Mouse (Mus musculus): Measurements from ENCODE around the gene Etv2. TPM values are rescaled to one million over a fixed set of nuclear protein-coding genes. Genes with fewer than 3 reads are reported as not detected.

The Etv2 gene
- total RNA-seq (2017) = not detected in 2 replicates

- no peak for ATAC-seq (ENCODE audit: extremely low read depth, insufficient number of reproducible peaks, low FRiP score, poor library complexity, severe bottlenecking)
These were observed at the start of gene Etv2 for GRCm38 (mm10) chr7:30635752-30636151. TSS of gene Etv2 (minus strand) at chr7:30635852.

DNA sequence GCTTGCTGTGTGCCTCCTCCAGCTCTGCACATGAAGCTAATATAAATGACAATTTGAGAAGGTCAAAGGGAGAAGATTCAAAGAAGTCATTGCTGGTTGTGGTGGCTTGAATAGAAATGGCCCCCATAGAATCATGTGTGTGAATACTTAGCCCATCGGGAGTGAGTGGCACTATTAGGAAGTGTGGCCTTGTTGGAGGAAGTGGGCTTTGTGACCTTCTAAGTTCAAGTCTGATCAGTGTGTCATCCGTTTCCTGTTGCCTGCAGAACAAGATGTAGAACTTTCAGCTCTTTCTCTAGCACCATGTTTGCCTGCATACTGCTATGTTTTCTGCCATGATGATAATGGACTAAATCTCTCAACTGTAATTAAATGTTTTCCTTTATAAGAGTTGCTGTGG is 47.8 kb upstream of the Etv2 start:
- ATAC-seq (ENCODE audit: extremely low read depth, insufficient number of reproducible peaks, low FRiP score, poor library complexity, severe bottlenecking) = no peak

GRCm38 (mm10) chr7:30681897-30682296 is 46.2 kb upstream of the Etv2 start:
- ATAC-seq (ENCODE audit: extremely low read depth, insufficient number of reproducible peaks, low FRiP score, poor library complexity, severe bottlenecking) = no peak

GRCm38 (mm10) chr7:30678263-30678975 is 42.8 kb upstream of the Etv2 start:
- ATAC-seq (ENCODE audit: extremely low read depth, insufficient number of reproducible peaks, low FRiP score, poor library complexity, severe bottlenecking) = no peak

GRCm38 (mm10) chr7:30671480-30671879 is 35.8 kb upstream of the Etv2 start, which contains the start of gene Pmis2:
TSS of gene Pmis2 (minus strand) at chr7:30671605.
- ATAC-seq (ENCODE audit: extremely low read depth, insufficient number of reproducible peaks, low FRiP score, poor library complexity, severe bottlenecking) = no peak

- peak; percentile 56; the same call in 1 of the 2 replicates for ATAC-seq (ENCODE audit: extremely low read depth, insufficient number of reproducible peaks, low FRiP score, poor library complexity, severe bottlenecking)
These were observed 33.6 kb upstream of the Etv2 start for GRCm38 (mm10) chr7:30669229-30669628.

GRCm38 (mm10) chr7:30665321-30665720 is 29.7 kb upstream of the Etv2 start:
- ATAC-seq (ENCODE audit: extremely low read depth, insufficient number of reproducible peaks, low FRiP score, poor library complexity, severe bottlenecking) = no peak

- peak; percentile 97 for ATAC-seq (ENCODE audit: extremely low read depth, insufficient number of reproducible peaks, low FRiP score, poor library complexity, severe bottlenecking)
These were observed 29.0 kb upstream of the Etv2 start, which contains the start of gene Haus5 for GRCm38 (mm10) chr7:30664529-30665200. TSS of gene Haus5 (minus strand) at chr7:30664994.

DNA sequence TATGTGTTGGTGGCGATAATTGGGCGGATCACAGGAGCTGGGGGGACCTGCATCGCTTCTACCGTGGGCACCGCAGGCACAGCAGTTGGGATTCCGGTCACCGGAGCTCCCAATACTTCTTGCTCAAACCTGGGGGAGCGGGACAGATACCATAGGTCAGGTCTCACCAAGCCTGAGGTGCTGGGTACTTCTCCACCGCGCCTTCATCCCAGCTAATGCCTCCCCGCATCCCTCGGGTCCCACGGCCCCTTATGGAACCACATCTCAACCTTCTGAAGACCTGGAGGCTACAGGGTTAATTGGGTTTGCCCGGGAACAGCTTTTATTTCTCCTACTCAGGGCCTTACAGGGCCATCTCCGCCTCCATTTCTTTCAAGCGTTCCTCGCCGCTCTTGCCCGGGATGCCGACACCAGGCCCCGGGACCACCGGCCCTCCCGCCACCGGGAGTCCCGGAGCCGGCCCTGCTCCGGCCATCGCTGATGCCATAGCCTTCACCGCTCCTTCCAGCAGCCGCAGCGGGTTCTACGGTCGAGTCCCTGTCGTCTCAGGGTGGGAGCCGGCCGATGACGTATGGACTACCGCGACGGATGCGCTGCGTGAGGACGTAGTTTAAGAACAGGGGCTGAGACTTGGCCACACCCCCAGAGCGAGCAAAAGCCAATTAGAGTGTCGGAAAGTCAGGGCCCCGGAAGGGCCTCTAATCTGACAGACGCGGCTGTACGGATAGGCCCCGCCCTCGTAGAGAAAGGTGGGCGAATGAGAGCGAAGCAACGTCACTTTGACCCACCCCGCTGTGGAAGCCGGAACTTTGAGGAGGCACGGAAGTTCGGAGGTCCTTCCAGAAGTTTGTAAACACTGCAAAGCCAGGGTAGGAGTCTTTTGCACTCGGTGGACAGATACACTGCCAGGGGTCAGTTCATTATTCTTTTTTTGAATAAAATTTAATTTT is 14.2 kb upstream of the Etv2 start, which contains the start of gene Rbm42:
Rbm42 (minus strand) TSS at position 727 of the 950 bp plus-strand sequence.
- ATAC-seq (ENCODE audit: extremely low read depth, insufficient number of reproducible peaks, low FRiP score, poor library complexity, severe bottlenecking) = peak; percentile 99

DNA sequence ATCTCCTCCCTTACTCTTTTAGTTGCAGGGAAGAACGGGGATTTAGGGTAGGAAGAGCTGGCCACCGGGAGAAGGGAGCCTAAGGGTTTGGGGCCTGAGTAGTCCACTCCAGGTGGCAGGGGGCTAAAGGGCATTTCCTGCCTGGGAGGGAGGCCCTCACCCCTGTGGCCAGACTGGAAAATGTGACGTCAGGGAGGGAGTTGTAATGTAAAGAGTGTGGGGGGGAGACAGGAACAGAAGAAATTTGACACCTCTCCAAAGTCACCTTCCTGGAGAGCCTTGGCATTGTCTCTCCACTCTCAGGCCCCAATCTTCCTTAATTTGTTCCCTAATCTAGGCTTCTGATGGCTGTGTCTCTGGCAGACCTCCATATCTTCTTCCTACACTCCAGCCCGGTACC is 3.4 kb upstream of the Etv2 start:
- ATAC-seq (ENCODE audit: extremely low read depth, insufficient number of reproducible peaks, low FRiP score, poor library complexity, severe bottlenecking) = no peak

DNA sequence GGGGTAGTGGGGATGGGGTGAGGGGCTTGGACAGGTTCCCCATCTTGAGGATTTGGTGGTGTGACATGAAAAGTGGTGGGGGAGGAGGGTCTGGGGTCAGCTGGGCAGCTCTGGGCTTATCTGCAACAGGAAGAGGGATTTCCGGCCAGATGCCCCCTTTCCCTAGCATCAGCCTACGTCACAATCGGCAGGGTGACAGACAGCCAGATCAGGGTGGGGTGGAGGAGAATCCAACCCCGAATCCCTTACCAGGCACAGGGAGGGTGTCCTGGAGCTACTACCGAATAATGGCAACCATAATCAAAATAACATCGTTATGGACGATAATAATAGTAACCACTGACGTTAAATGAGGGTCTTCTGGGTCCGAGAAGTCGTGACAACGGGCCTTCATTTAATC is 743 bp upstream of the Etv2 start:
- no peak for ATAC-seq (ENCODE audit: extremely low read depth, insufficient number of reproducible peaks, low FRiP score, poor library complexity, severe bottlenecking)

- ATAC-seq (ENCODE audit: extremely low read depth, insufficient number of reproducible peaks, low FRiP score, poor library complexity, severe bottlenecking) = peak; percentile 39; the same call in 1 of the 2 replicates
These were observed 1.0 kb downstream of the Etv2 start for GRCm38 (mm10) chr7:30634621-30635020.

DNA sequence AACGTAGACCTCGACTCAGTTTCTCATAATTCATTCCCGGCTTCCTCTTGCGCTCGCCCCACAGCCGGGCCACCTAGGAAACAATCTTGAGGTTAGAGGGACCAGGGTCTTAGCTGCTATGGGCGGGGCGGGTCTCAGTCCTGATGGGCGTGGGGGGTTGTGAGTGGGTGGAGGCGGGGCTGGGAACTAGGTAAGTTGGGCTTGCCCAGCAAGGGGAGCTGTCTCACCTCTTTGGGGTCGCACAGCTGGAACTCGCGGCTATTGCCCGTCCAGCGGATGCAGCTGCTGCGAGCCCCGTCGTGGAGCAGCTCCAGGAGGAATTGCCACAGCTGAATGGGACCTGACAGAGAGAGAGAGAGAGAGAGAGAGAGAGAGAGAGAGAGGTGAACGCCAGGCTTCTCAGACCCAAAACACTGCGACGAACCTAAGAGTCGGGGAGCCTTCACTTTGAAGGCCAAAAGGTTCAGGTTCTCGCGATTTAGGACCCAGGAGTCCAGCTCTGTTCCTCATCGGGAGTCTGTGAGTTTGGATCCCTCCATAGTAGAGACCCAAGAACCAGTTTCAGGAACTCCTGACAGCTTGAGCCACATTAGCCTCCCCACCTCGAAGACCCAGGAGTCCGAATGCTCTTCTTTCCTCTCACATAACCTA is 1.8 kb downstream of the Etv2 start:
- ATAC-seq (ENCODE audit: extremely low read depth, insufficient number of reproducible peaks, low FRiP score, poor library complexity, severe bottlenecking) = no peak

GRCm38 (mm10) chr7:30629013-30629412 is 6.6 kb downstream of the Etv2 start:
- no peak for ATAC-seq (ENCODE audit: extremely low read depth, insufficient number of reproducible peaks, low FRiP score, poor library complexity, severe bottlenecking)

DNA sequence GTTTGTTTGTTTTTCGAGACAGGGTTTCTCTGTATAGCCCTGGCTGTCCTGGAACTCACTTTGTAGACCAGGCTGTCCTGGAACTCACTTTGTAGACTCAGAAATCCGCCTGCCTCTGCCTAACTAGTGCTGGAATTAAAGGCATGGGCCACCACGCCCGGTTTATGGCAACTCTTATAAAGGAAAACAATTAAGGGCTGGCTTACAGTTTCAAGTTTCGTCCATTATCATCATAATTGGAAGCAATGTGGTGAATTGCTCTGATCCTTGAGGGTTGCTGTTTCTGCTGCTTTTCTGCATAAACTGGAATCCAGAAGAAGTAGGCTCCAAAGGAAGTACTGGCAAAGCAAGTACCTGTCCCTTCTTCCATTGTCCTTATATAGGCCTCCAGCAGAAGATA is 9.0 kb downstream of the Etv2 start:
- ATAC-seq (ENCODE audit: extremely low read depth, insufficient number of reproducible peaks, low FRiP score, poor library complexity, severe bottlenecking) = no peak

GRCm38 (mm10) chr7:30625530-30626384 is 9.9 kb downstream of the Etv2 start, which contains the start of gene Cox6b1:
TSS of gene Cox6b1 (minus strand) at chr7:30626151.
- peak; percentile 98 for ATAC-seq (ENCODE audit: extremely low read depth, insufficient number of reproducible peaks, low FRiP score, poor library complexity, severe bottlenecking)

GRCm38 (mm10) chr7:30619202-30619601 is 16.4 kb downstream of the Etv2 start:
- ATAC-seq (ENCODE audit: extremely low read depth, insufficient number of reproducible peaks, low FRiP score, poor library complexity, severe bottlenecking) = 0 out of 2 replicates have a peak, but pooled peaks have one; percentile 26

- ATAC-seq (ENCODE audit: extremely low read depth, insufficient number of reproducible peaks, low FRiP score, poor library complexity, severe bottlenecking) = no peak
These were observed 17.0 kb downstream of the Etv2 start for GRCm38 (mm10) chr7:30618658-30619057.

All from neutrophil, adult 5-6 weeks (primary cell).